Mouse (Mus musculus) layer of hippocampus, adult 9-10 months (tissue): Measurements from ENCODE around the gene Aatf.
"Not testable (repeated sequence)": the region's sequence is repeated elsewhere in the genome, so short reads cannot be mapped to it uniquely, and the experiment has no call there.

Experiments
- DNase-seq: peaks from one replicate; pipeline ENCODE4 v3.0.0; 2022; ENCODE audit warnings: low spot score

The Aatf gene

GRCm38 (mm10) chr11:84434879-84435278 is 78.4 kb downstream of the Aatf start:
- no peak for DNase-seq

GRCm38 (mm10) chr11:84430336-84430735 is 83.0 kb downstream of the Aatf start:
- no peak for DNase-seq

- DNase-seq, result peak; percentile 63
Observed at GRCm38 (mm10) chr11:84429581-84429980, 83.7 kb downstream of the Aatf start.

- DNase-seq, result no peak
Observed at GRCm38 (mm10) chr11:84426633-84426998, 86.7 kb downstream of the Aatf start.

- no peak for DNase-seq
Observed at GRCm38 (mm10) chr11:84425736-84426632, 87.3 kb downstream of the Aatf start.

GRCm38 (mm10) chr11:84420779-84421178 is 92.5 kb downstream of the Aatf start:
- DNase-seq, result no peak

- DNase-seq, result no peak
Observed at GRCm38 (mm10) chr11:84413111-84413510, 100.2 kb downstream of the Aatf start.

GRCm38 (mm10) chr11:84412201-84412934 is 101.0 kb downstream of the Aatf start:
- no peak for DNase-seq

- DNase-seq, result no peak
Observed at GRCm38 (mm10) chr11:84411642-84412018, 101.7 kb downstream of the Aatf start.

- no peak for DNase-seq
Observed at GRCm38 (mm10) chr11:84410879-84411641, 102.3 kb downstream of the Aatf start.

- no peak for DNase-seq
Observed at GRCm38 (mm10) chr11:84410383-84410782, 102.9 kb downstream of the Aatf start.

GRCm38 (mm10) chr11:84406733-84407132 is 106.6 kb downstream of the Aatf start:
- no peak for DNase-seq

GRCm38 (mm10) chr11:84395010-84395409 is 118.3 kb downstream of the Aatf start:
- DNase-seq, result no peak

GRCm38 (mm10) chr11:84393571-84393970 is 119.8 kb downstream of the Aatf start:
- DNase-seq, result no peak

- not testable (repeated sequence) for DNase-seq
Observed at GRCm38 (mm10) chr11:84392066-84392465, 121.3 kb downstream of the Aatf start.

- no peak for DNase-seq
Observed at GRCm38 (mm10) chr11:84391126-84391525, 122.2 kb downstream of the Aatf start.

GRCm38 (mm10) chr11:84389332-84389731 is 124.0 kb downstream of the Aatf start:
- DNase-seq, result peak; percentile 8

- no peak for DNase-seq
Observed at GRCm38 (mm10) chr11:84383891-84384290, 129.4 kb downstream of the Aatf start.

- no peak for DNase-seq
Observed at GRCm38 (mm10) chr11:84382450-84382849, 130.9 kb downstream of the Aatf start.

GRCm38 (mm10) chr11:84376510-84377365 is 136.6 kb downstream of the Aatf start:
- no peak for DNase-seq

- DNase-seq, result no peak
Observed at GRCm38 (mm10) chr11:84375951-84376496, 137.3 kb downstream of the Aatf start.
